In genomic region chr13:81133336-81133735, GRCm38 (mm10) we compare ENCODE assay signal across 8 mouse cellular contexts.
DNase-seq lines count a peak whose midpoint lies in the region; ATAC-seq and TF ChIP-seq lines count a peak whose summit lies in the region.
"Had no signal": no experiment of that assay in that cellular context is flagged by ENCODE, and none has a peak within 500 bp of the region (broad histone marks: within the 10 kb centered on the region; RNA-seq: fewer than 3 reads in every experiment).

No protein-coding gene starts in this region.

- no peaks in the 10 kb centered on the region for H3K27me3 ChIP-seq in heart, embryonic 15.5 days
- H3K27me3 ChIP-seq in heart, embryonic 12.5 days (replicated peaks) = no peaks in the 10 kb centered on the region
- H3K27me3 ChIP-seq in thymus, adult 2 months (ENCODE audit: control insufficient read depth, insufficient read depth, low read length) = no peaks in the 10 kb centered on the region

- 71% methylated on average over 4 of the region's 4 CpGs for WGBS in heart, embryonic 15.5 days
- 72% methylated on average over 4 of the region's 4 CpGs for WGBS in heart, embryonic 12.5 days
- 93% methylated on average over 4 of the region's 4 CpGs for WGBS in thymus, adult 2 months

- no peak for TF ChIP-seq CTCF in brain, embryonic 14.5 days (IDR thresholded peaks at IDR 0.05; ENCODE audit: borderline replicate concordance, extremely low read depth, insufficient read depth, insufficient read length)
- no peak for TF ChIP-seq CTCF in thymus, adult 2 months (IDR thresholded peaks at IDR 0.05; ENCODE audit: borderline replicate concordance, control insufficient read depth, extremely low read depth, insufficient read depth, low read length, poor library complexity)

- no peak overlapping the region for H3K4me2 ChIP-seq in heart, embryonic 15.5 days
- no peak overlapping the region for H3K4me2 ChIP-seq in heart, embryonic 12.5 days

- H3K9me3 ChIP-seq in heart, embryonic 15.5 days (replicated peaks) = no peaks in the 10 kb centered on the region
- no peaks in the 10 kb centered on the region for H3K9me3 ChIP-seq in heart, embryonic 12.5 days (replicated peaks)

- no peak overlapping the region for H3K9ac ChIP-seq in heart, embryonic 15.5 days
- no peak overlapping the region for H3K9ac ChIP-seq in heart, embryonic 12.5 days

- peaks cover 56% of the 10 kb centered on the region for H3K4me1 ChIP-seq in heart, embryonic 15.5 days (replicated peaks)
- peaks cover 52% of the 10 kb centered on the region for H3K4me1 ChIP-seq in heart, embryonic 12.5 days (replicated peaks)
- no peaks in the 10 kb centered on the region for H3K4me1 ChIP-seq in thymus, adult 2 months (replicated peaks; ENCODE audit: control insufficient read depth, insufficient read depth, low read length)

- DNase-seq in Muller cell, postnatal 12 days (ENCODE audit: inconsistent ontology term) = peak; percentile 84
- peak; percentile 14 for DNase-seq in brain, embryonic 14.5 days (ENCODE audit: low read depth)
- DNase-seq in kidney, postnatal 36 days = peak; percentile 46 to 59
- no peak for DNase-seq in thymus, adult 2 months
- no peak for DNase-seq in layer of hippocampus, adult 9-11 months
- DNase-seq: cerebellum, postnatal 25 days had no signal

- H3K27ac ChIP-seq in heart, embryonic 15.5 days = peak overlapping the region; percentile 15; the same call in 1 of the 2 replicates
- H3K27ac ChIP-seq in heart, embryonic 12.5 days (ENCODE audit: poor library complexity, severe bottlenecking) = no peak overlapping the region; the same call in 1 of the 2 replicates
- H3K27ac ChIP-seq in thymus, adult 2 months (ENCODE audit: control insufficient read depth, insufficient read depth, low read length) = no peak overlapping the region

- ATAC-seq in heart, embryonic 15.5 days (replicated peaks; ENCODE audit: insufficient number of reproducible peaks, insufficient read depth, low FRiP score, low read depth) = no peak
- ATAC-seq in heart, embryonic 12.5 days (ENCODE audit: insufficient number of reproducible peaks, low FRiP score) = no peak

- H3K4me3 ChIP-seq in heart, embryonic 15.5 days = no peak overlapping the region
- H3K4me3 ChIP-seq in heart, embryonic 12.5 days = no peak overlapping the region
- no peak overlapping the region for H3K4me3 ChIP-seq in thymus, adult 2 months (ENCODE audit: control insufficient read depth, insufficient read depth, low read length)

- no peaks in the 10 kb centered on the region for H3K36me3 ChIP-seq in heart, embryonic 15.5 days
- no peaks in the 10 kb centered on the region for H3K36me3 ChIP-seq in heart, embryonic 12.5 days
- no peaks in the 10 kb centered on the region for H3K36me3 ChIP-seq in thymus, adult 2 months (ENCODE audit: control insufficient read depth, insufficient read depth, low read length)

- no peak for TF ChIP-seq POLR2A in brain, embryonic 14.5 days (IDR thresholded peaks at IDR 0.05; ENCODE audit: borderline replicate concordance, extremely low read depth, insufficient read depth, insufficient read length, poor library complexity, severe bottlenecking)
- no peak for TF ChIP-seq POLR2A in thymus, adult 2 months (IDR thresholded peaks at IDR 0.05; ENCODE audit: control insufficient read depth, extremely low read depth, insufficient read depth, low read length, poor library complexity)

Comparison
In these comparisons a context has a peak if more than half of its experiments do, and no peak if none do; other contexts are left out.
1. DNase-seq: peak in Muller cell, postnatal 12 days (single experiment), brain, embryonic 14.5 days (single experiment) and kidney, postnatal 36 days (2 of 2); none in thymus, adult 2 months (single experiment) and layer of hippocampus, adult 9-11 months (single experiment).